Mouse (Mus musculus) c-Kit-positive CD71-positive TER-119-positive erythroid progenitor cells, embryonic 14.5 days (primary cell): ENCODE data around the gene Chdh.

Source experiments
- DNase-seq: peaks from one replicate; pipeline ENCODE4 v3.0.0-alpha.2; 2013; ENCODE audit warnings: low spot score

Chdh gene

GRCm38 (mm10) chr14:30008733-30009575 is at the start of gene Chdh, which contains the start of gene Il17rb:
TSS of gene Chdh (plus strand) at chr14:30009023.
TSS of gene Il17rb (minus strand) at chr14:30008896.
- no peak for DNase-seq

DNA sequence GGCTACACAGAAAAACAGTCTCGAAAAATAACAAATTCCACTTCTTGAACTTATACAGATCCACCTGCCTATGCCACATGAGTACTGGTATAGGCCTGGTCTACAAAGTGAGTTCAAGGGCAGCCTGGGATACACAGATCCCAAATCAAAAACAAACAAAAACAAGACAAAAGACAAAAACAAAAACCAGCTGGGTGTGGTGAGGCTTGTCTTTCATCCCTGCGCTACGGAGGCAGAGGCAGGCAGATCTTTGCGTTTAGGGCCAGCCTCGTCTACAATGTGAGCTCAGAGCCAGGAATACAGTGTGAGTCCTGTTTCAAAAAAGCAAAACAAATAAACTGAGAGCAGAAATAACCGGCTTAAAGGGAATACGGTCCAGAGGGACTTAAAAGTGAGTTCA is 41.2 kb upstream of the Chdh start:
- peak; percentile 7 for DNase-seq

- peak; percentile 94 for DNase-seq
These were observed 40.6 kb upstream of the Chdh start, which contains the start of gene Selenok for GRCm38 (mm10) chr14:29968075-29968821. TSS of gene Selenok (plus strand) at chr14:29968308.

DNA sequence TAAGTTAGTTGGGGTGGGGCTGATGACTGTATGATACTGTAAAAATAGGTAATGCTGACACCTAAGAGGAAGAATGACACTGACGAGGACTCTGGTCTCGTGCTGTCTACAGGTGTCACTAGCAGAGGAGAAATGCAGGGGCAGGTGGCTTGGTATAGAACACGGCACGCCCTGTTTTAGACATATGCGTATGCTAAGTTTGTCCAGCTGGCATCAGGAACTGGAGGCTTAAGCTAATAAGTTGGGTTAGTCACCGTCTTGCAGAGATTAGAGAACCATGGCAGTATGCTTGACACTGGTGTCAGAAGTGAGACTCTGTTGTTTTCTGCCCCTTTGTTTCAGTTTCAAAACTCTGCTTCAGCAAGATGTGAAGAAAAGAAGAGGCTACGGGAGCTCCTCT is 37.4 kb upstream of the Chdh start:
- DNase-seq = no peak

- no peak for DNase-seq
These were observed 36.8 kb upstream of the Chdh start for GRCm38 (mm10) chr14:29971993-29972392.

- DNase-seq = no peak
These were observed 31.9 kb upstream of the Chdh start for GRCm38 (mm10) chr14:29976927-29977326.

DNA sequence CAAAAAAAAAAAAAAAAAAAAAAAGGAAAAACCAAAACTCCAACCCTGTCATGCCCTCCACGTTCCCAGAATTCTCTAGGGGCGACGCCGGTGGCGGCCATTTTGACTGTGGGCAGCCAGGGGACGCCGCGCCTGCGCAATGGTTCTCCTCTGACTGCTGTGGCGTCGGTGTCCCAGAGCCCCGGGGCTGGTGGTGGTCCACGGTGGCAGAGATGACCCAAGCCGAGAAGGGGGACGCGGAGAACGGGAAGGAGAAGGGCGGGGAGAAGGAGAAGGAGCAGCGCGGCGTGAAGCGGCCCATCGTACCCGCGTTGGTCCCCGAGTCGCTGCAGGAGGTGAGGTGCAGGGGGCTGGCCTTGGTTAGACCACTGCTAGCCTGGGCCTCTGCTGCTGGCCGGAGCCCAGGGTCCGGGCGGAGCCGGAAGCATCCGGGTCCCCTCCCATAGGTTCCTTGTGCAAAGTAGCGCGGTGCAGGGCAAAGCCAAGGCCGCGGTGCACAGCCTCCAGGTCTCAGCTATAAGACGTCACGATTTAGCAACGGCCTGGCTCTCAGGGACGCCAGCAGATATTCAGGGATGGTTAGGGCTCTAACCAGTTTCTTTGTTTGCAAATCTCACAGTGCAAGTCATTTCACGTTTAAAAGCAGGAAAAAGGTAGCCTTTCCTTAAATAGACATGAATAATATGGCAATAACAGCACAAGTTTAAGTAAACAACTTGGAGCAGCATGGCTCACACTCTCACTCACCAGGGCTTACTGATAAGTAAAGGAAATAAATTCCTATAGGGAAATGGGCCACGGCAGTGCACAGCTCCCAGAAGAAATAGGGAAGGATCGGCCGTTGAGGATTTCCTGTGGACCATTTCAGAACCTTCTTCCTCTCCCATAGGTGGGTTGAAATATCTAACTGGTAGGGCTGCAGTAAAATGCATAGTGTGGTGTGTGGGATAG is 30.3 kb upstream of the Chdh start, which contains the start of gene Actr8:
Actr8 (plus strand) TSS at position 84 of the 951 bp plus-strand sequence.
- peak; percentile 77 for DNase-seq

GRCm38 (mm10) chr14:29980447-29981205 is 28.2 kb upstream of the Chdh start:
- DNase-seq = peak; percentile 34

DNA sequence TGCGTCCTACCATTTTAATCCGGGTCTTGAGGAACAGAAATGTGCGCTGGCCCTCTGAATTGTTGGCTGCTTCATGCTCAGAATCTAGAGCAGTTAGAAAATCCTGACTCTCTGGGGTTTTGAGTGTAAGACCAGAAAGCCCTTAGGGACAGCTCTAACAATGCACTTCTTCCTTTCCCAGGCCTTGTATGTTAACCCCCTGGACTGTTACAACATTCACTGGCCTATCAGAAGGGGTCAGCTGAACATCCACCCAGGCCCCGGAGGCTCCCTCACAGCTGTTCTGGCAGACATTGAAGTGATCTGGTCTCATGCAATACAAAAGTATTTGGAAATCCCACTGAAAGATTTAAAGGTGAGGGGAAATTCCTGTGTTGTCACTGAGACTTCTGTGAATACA is 22.7 kb upstream of the Chdh start:
- no peak for DNase-seq

DNA sequence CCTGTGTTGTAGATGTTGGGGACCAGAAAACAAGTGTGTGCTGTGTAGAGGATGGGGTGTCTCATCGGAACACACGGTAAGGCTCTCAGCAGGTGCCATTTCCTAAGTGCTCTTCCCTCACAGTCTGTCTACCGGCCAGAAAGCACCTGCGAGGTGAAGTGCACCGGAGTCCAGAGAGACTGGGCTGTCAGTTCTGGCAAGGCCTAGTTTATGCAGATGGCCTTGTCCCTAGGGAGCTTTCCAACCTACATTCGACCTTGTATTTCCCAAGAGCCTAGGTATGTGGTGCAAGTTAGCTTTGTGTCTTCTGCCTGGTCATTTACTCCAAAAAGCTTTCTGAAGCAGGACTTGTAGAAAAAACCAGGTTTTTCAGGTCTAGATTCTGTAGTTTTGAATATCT is 21.5 kb upstream of the Chdh start:
- no peak for DNase-seq

- no peak for DNase-seq
These were observed 21.1 kb upstream of the Chdh start for GRCm38 (mm10) chr14:29987739-29988138.

- no peak for DNase-seq
These were observed 20.5 kb upstream of the Chdh start for GRCm38 (mm10) chr14:29988337-29988736.

DNA sequence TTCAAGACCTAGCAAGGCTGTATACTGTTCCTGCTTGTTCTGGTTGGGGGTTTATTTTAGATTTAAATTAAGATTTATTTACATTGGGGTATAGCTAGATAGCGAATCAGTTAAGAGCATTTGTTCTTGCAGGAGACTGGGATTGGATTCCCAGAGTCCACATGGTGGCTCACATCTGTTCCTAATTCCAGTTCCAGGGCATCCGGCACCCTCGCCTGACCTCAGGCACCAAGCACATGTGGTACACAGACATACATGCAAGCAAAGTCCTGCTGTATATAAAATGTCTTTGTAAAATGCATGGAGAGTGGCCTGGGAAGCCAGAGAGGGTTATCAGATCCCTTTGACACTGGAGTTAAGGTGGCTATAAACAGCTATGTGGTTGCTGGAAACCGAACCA is 13.8 kb upstream of the Chdh start:
- DNase-seq = no peak

GRCm38 (mm10) chr14:29996000-29996751 is 12.6 kb upstream of the Chdh start:
- no peak for DNase-seq

DNA sequence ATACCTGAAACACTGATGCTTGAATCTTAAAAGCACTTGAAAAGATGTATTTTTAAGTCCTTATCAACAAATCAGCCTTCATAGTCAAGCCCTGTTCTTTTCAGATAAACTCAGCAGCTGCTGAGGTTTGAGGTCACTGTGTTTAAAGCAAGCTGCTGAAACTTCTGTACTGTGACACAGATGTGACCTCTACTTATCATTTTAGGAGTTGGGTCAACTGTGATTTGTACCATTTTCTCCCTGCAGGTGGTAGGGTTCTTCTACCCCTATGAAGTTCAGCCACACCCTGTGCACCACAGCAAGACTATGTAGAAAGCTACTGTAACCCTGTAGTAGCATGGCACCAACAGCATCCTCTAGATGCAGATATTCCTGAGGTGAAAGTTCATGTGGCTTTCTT is 11.5 kb upstream of the Chdh start:
- no peak for DNase-seq

DNA sequence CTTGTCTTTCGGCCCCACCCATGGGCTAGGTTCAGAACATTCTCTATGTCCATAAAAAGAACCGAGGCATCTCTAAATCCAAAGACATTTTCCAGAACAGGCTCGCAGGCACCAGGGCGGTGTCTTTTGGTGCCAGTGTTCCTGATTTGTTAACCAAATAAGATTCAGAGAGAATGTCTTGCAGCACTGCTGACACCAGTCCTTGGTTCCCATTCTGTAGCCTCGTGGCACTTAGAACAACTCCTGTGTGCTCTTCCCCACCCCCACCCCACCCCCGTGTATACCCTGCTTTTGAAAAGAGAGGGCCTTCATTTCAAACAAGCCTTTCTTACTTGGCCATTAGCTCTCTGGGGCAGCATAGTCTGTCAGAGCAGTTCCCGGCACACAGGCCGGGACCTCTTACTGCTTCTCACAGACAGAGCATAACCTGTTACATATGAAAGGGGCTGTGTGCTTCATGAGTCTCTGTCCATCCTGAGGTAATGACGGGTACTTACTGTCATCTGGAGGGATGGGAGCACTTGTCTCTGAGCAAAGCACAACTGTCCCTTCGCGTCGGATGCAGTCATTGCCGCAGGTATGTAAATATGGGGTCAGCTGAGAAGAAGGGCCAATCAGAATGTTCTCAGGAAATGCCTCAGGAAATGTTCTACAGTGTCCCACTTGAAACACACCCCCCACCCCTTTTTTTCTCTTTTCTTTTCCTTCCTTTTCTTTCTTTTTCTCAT is 9.9 kb upstream of the Chdh start:
- DNase-seq = no peak

GRCm38 (mm10) chr14:29999475-29999811 is 9.4 kb upstream of the Chdh start:
- DNase-seq = no peak

DNA sequence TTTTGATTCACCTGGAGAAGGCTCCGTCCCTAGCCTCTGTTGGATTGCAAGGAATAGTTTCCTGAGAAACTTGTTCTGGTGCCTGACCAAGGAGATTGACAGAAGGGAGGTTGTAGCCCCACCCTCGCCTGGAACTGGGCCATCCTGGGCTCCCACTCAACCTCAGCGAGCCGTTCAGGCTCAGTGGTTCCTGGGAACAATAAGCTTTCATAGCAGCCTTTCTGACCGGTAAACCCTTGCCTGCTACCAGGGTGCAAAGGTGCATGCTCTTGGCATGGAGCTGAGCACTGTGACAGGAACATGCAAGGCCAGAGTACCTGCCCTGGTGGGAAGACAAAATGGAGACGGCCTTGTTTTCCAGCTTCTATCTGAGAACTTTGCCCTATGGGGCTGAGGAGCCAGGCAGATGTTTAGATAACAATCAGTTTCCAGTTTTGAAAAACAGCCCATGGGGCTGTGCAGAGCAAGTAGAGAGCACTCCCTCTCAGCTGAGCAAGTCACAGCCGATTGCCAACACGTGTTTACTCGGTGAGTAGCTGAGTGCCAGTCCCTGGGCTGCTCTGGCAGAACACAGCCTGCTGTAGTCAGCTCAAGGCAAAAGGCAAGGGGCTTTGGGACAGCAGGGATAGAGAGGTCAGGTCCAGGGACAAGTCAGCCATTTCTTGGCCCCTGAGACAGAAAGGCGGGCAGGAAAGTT is 1.2 kb downstream of the Chdh start:
- DNase-seq = no peak

DNA sequence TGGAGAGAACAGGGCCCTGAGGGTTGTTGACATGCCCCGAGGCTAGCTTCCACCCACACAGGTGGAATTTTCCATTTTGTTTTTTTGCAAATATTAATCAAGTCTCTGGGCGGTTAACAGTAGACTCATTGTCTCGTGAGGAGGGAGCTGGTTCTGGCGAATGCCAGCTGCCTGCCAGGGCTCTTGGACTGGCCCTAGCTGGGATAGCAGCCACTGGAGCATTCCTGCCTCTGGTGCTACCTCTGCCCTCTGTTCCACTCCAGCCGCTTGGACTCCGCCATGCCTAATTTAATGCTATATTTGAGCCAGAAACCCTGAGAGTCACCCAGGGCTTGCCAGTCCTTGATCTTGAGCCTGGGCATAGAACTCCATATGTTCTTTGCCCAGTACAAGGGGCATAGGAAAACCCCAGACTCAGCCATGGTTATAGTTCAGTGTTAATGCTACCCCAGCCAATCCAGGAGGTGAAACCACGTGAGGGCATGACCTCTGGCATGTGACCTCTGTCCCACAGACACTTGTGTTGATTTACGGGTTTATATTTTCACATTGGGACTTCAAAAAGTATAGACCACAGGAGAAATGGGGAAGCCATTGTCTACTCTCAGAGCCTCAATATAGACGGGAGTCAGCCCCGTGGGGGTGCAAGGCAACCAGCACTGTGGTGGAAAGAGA is 3.2 kb downstream of the Chdh start:
- DNase-seq = no peak
